Mouse (Mus musculus): ENCODE data around the gene Slit3.

DNA sequence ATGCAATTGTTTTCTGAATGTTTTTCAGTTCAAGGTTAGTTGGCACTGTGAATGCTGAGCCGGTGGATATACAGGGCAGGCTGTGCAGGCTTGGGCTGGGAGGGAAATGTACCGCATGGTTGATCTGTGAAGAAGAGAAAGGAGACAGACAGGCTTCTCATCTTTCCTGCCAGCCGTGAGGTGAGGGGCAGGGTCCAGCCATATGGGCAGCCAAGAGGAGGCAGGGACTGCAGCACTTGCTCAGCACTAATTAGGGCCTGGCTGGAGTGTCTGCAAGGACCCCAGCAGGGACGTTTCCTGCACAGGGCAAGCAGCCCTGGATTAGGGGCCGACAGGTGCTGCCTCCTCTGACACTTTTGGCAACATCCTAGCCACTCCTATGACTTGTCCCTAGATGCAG is 184.1 kb downstream of the Slit3 start:
- TF ChIP-seq CTCF (IDR thresholded peaks at IDR 0.05), result no peak
- no peak for TF ChIP-seq EP300 (IDR thresholded peaks at IDR 0.05)

Data from lung, postnatal 0 days (tissue).